Mouse (Mus musculus) heart, adult 2 months (tissue): ENCODE data around the gene Btnl2.

ENCODE experiments used
- CTCF ChIP-seq: fragments of 200-600 bp; IDR thresholded peaks from 2 replicates; pipeline ENCODE4 v1.8.1; 2022; ENCODE audit warnings: antibody characterized with exemption, mild to moderate bottlenecking, moderate library complexity
- EP300 ChIP-seq: fragments of 200-500 bp; IDR thresholded peaks from 2 replicates; pipeline ENCODE4 v1.6.1; 2011; ENCODE audit warnings: low read depth, low read length, control low read depth; ENCODE audit not compliant: insufficient read depth
- POLR2A ChIP-seq: fragments of 200-500 bp; IDR thresholded peaks from 2 replicates; pipeline ENCODE4 v1.6.1; 2011; ENCODE audit warnings: mild to moderate bottlenecking, low read depth, low read length, control low read depth; ENCODE audit not compliant: insufficient read depth

- no peak for TF ChIP-seq EP300
- TF ChIP-seq CTCF = no peak
- TF ChIP-seq POLR2A = no peak
These were observed 32.0 kb downstream of the Btnl2 start for GRCm38 (mm10) chr17:34386656-34387055.
